Mouse (Mus musculus) heart, adult 18-20 months (tissue): ENCODE data around the gene Gm9857. TPM values are rescaled to one million over a fixed set of nuclear protein-coding genes. Genes with fewer than 3 reads are reported as not detected.
A peak's percentile ranks its signal among the peaks of the same experiment; 100 is the strongest.

Experiments used
- DNase-seq, 2 experiments: peaks; one replicate each; pipeline ENCODE4 v3.0.0; 2021 to 2022; ENCODE audit warnings: mixed read lengths in 1 of 2
- total RNA-seq, 2 experiments: library from RNA; stranded (reverse); gene quantifications; 2 replicates each; pipeline ENCODE4 v1.2.3; 2021

Gene Gm9857
- total RNA-seq, 2 experiments from 2014 or later, result not detected

GRCm38 (mm10) chr3:108925677-108926076 lies 14.6 kb downstream of the Gm9857 start:
- DNase-seq, result no peak

- no peak for DNase-seq
Observed at GRCm38 (mm10) chr3:108921822-108922221, 18.4 kb downstream of the Gm9857 start.

- DNase-seq, result no peak
Observed at GRCm38 (mm10) chr3:108920442-108921070, 19.7 kb downstream of the Gm9857 start.

GRCm38 (mm10) chr3:108918852-108919251 lies 21.4 kb downstream of the Gm9857 start:
- DNase-seq, result no peak

GRCm38 (mm10) chr3:108917986-108918385 lies 22.3 kb downstream of the Gm9857 start:
- DNase-seq, result no peak

- DNase-seq, result no peak
Observed at GRCm38 (mm10) chr3:108916857-108917256, 23.4 kb downstream of the Gm9857 start.

- DNase-seq, result no peak
Observed at GRCm38 (mm10) chr3:108915999-108916398, 24.2 kb downstream of the Gm9857 start.

GRCm38 (mm10) chr3:108911548-108912413 lies 28.5 kb downstream of the Gm9857 start, which contains the start of gene Prpf38b:
Gene Prpf38b (minus strand): TSS chr3:108911727.
- DNase-seq, result peak; percentile 96 to 97

- DNase-seq, result peak; percentile 65 to 66
Observed at GRCm38 (mm10) chr3:108911081-108911547, 29.1 kb downstream of the Gm9857 start.

GRCm38 (mm10) chr3:108910303-108911080 lies 29.8 kb downstream of the Gm9857 start:
- DNase-seq, result peak in 1 of 2 experiments; percentile 23

GRCm38 (mm10) chr3:108902934-108903333 lies 37.3 kb downstream of the Gm9857 start:
- DNase-seq, result no peak

GRCm38 (mm10) chr3:108902038-108902437 lies 38.2 kb downstream of the Gm9857 start:
- DNase-seq, result no peak

- peak; percentile 36 to 46 for DNase-seq
Observed at GRCm38 (mm10) chr3:108900681-108901080, 39.6 kb downstream of the Gm9857 start.

GRCm38 (mm10) chr3:108900147-108900546 lies 40.1 kb downstream of the Gm9857 start:
- DNase-seq, result peak in 1 of 2 experiments; percentile 65

GRCm38 (mm10) chr3:108898640-108899039 lies 41.6 kb downstream of the Gm9857 start:
- DNase-seq, result no peak

- no peak for DNase-seq
Observed at GRCm38 (mm10) chr3:108892914-108893313, 47.3 kb downstream of the Gm9857 start.

GRCm38 (mm10) chr3:108892080-108892479 lies 48.2 kb downstream of the Gm9857 start:
- no peak for DNase-seq

Other genes starting within 250 kb of the Gm9857 start
- under 1 TPM; 0.62 to 0.80 TPM for gene Gpsm2, start 218.1 kb downstream of the Gm9857 start, total RNA-seq
- gene Aknad1, start 200.8 kb downstream of the Gm9857 start, total RNA-seq, result not detected
- 10 to 100 TPM; 24.6 to 32.5 TPM for gene Stxbp3, start 99.9 kb downstream of the Gm9857 start, total RNA-seq
- gene Fndc7, start 50.4 kb downstream of the Gm9857 start, total RNA-seq, result under 1 TPM; 0.07 to 0.18 TPM
- 10 to 100 TPM; 16.7 to 19.3 TPM for gene Prpf38b, start 28.7 kb downstream of the Gm9857 start, total RNA-seq
- gene Henmt1, start 572 bp downstream of the Gm9857 start, total RNA-seq, result not detected
- gene Fam102b, start 87.2 kb upstream of the Gm9857 start, total RNA-seq, result 10 to 100 TPM; 13.0 to 13.8 TPM
- not detected for gene Slc25a54, start 140.0 kb upstream of the Gm9857 start, total RNA-seq
- 1 to 10 TPM; 6.0 to 7.4 TPM for gene Slc25a24, start 182.7 kb upstream of the Gm9857 start, total RNA-seq